Mouse (Mus musculus) spleen, adult 2 months (tissue): ENCODE results near the gene Itsn1.

Experiments
- CTCF ChIP-seq: fragments of 200-500 bp; IDR thresholded peaks from 2 replicates; pipeline ENCODE4 v1.5.1; 2011; ENCODE audit warnings: mild to moderate bottlenecking, inconsistent platforms; ENCODE audit not compliant: insufficient read depth, insufficient read length, insufficient replicate concordance; ENCODE audit errors: extremely low read depth
- POLR2A ChIP-seq: fragments of 200-500 bp; IDR thresholded peaks from 2 replicates; pipeline ENCODE4 v1.6.1; 2011; ENCODE audit warnings: low read depth, low read length, inconsistent platforms

- TF ChIP-seq CTCF: no peak
- TF ChIP-seq POLR2A: peak; percentile 28; the same call in 1 of the 2 replicates
Measured at GRCm38 (mm10) chr16:91728123-91729065, 687 bp upstream of the Itsn1 start, which contains the start of gene Cryzl1.
